Mouse (Mus musculus) frontal cortex, adult 2 months (tissue): Measurements from ENCODE around the gene Ccl27b. TPM values are rescaled to one million over a fixed set of nuclear protein-coding genes. Genes with fewer than 3 reads are reported as not detected.
"Not testable (repeated sequence)": the region's sequence is repeated elsewhere in the genome, so short reads cannot be mapped to it uniquely, and the experiment has no call there.

Experiments used
- DNase-seq, 2 experiments: peaks; one replicate each; pipeline ENCODE4 v3.0.0; 2022; ENCODE audit warnings: low spot score in 1 of 2; ENCODE audit errors: extremely low spot score in 1 of 2
- polyA plus RNA-seq: library from polyadenylated mRNA; depleted of rRNA; stranded (reverse); fragments of >200 nt; gene quantifications from 2 replicates; pipeline ENCODE4 v1.2.3, GENCODE M21; 2012; rRNA removed

Gene Ccl27b
- 5.6 and 6.9 TPM in 2 replicates for polyA plus RNA-seq

DNA sequence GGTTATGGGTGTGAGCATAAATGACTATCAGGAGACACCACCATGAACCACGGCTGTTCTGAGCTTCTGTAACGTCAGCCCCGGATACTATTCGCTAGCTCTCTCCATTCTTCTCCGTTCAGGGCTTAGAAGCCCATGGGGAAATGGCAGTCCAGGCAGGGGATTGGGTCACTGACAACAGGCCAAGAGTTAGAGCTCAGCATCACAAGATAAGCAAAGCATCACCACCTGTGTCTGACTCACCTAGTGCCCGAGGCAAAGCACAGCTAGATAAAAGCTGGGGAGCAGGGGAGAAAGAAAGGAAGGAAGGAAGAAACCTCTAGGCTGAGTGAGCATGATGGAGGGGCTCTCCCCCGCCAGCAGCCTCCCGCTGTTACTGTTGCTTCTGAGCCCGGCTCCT is at the start of gene Ccl27b:
TSS of gene Ccl27b (plus strand) at position 301 of the 400 bp plus-strand sequence.
- not testable (repeated sequence) for DNase-seq

DNA sequence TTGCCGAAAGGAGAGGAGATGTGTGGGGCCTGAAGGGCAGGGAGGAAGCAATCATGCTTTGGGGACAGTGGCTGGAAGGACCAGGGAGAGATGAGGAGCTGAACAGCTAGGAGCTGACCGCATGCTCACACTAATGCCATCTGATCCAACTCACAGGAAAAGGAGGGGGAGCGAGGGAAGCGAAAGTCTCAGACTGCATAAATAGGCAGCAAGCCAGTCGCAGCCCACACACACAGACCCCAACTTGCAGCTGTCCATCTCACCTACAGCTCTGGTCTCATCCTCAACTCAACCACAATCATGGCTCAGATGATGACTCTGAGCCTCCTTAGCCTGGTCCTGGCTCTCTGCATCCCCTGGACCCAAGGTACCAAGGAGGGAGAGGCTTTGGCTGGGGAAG is 43.2 kb upstream of the Ccl27b start, which contains the start of gene Gm10591:
TSS of gene Gm10591 (plus strand) at position 301 of the 400 bp plus-strand sequence.
- not testable (repeated sequence) for DNase-seq

DNA sequence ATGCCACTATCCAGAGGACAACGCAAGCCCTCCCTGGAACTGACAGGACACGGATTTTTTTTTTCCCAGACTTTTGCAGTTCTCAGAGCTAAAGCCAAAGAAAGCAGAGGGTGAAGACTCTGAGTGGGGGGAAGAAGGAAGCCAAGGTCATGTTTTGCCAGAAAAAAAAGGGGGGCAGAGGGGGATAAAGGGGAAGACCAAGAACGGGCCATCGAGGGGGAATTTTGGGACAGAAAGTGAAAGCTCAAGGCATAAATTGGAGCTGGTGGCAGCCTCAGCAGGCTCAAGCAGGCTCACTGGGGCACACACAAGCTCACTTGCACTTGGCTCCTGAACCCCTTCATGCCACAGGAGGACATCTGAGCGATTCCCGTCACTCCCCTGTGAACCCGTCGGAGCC is 25.6 kb upstream of the Ccl27b start, which contains the start of gene Gm2564:
TSS of gene Gm2564 (plus strand) at position 301 of the 400 bp plus-strand sequence.
- DNase-seq: not testable (repeated sequence)

- DNase-seq: not testable (repeated sequence)
These were observed 6.7 kb downstream of the Ccl27b start, which contains the start of gene Il11ra2 for GRCm38 (mm10) chr4:42661793-42662192. Gene Il11ra2, minus strand, starts transcription at chr4:42661893.

DNA sequence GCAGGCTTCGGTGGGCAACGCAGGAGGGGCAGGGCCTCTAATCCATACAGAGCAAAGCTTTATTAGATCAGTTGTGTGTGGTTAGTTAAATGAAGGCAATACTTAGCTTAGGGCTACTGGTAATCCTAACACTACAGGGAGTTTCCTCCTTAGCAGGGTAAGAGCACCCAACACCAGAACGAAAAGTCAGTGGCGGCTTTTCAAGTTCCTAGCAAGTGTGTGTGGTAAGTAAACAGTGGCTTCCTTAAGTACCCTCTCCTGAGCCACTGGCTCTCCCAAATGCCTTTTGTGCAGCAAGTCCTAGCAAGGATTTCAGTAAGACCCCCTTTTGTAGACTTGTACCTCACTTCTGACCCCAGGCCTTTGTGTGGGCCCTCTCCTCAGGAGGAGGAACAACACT is 20.4 kb downstream of the Ccl27b start:
- not testable (repeated sequence) for DNase-seq

GRCm38 (mm10) chr4:42679365-42679764 is 24.3 kb downstream of the Ccl27b start:
- not testable (repeated sequence) for DNase-seq

DNA sequence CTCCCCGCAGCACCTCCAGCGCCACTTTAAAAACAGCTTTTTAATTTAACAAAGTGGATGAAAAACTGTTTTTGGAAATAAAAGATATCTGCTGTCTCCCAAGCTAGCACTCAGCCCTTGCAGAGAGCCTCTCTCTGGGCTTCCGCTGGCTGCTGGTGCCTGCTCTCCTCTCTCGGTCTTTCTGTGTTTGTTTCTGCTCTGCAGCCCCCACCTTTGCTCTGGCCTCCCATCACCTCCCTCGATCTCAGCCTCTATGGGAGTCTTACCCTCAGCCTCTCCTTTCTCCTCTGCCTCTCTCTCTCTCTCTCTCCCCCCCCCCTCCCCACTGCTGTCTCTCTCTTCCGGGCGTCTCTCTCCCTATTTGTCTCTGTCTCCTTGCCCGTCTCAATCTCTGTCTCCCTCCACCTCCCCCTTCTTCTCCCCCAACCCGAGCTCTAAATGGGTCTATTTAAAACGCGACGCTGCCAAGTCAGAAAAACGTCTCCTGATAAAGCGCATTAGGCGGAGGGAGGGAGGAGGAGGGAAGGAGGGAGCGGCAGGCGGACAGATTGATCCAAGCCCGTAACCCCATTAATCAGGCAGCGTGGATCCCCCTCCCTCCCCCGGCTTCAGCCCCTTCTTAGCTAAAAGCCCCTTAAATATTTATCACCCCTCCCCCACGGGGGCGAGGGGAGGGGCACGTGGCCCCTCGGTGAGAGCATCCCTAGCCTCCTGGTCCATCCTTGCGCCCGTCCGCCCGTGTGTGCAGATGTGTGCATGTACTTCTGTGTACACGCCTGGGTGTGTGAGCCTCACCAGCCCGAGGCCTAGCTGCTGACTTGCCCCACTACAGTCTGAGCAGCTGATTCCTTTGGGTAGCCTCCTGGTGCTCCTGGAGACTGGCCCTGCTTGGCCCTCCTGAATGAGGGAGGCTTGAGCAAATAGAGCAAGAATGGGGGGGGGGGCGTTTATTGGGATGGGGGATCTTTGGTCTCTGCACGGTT is 25.6 kb downstream of the Ccl27b start:
- not testable (repeated sequence) for DNase-seq

- not testable (repeated sequence) for DNase-seq
These were observed 26.6 kb downstream of the Ccl27b start for GRCm38 (mm10) chr4:42681473-42682182.

GRCm38 (mm10) chr4:42682183-42682524 is 27.1 kb downstream of the Ccl27b start:
- not testable (repeated sequence) for DNase-seq

Other genes with a start within 250 kb of the Ccl27b start
- gene Gm21586, start 215.9 kb upstream of the Ccl27b start, polyA plus RNA-seq: not detected in 2 replicates
- gene Gm2163, start 188.5 kb upstream of the Ccl27b start, polyA plus RNA-seq: 1.1 and 1.3 TPM in 2 replicates
- gene Fam205a2, start 127.1 kb upstream of the Ccl27b start, polyA plus RNA-seq: 0.66 TPM in 1 of 2 replicates, not detected in the other
- gene Gm10591, start 43.1 kb upstream of the Ccl27b start, polyA plus RNA-seq: not detected in 2 replicates
- gene Gm2564, start 25.5 kb upstream of the Ccl27b start, polyA plus RNA-seq: 1.2 and 1.8 TPM in 2 replicates
- 0.08 TPM in 1 of 2 replicates, not detected in the other for gene Il11ra2, start 6.6 kb downstream of the Ccl27b start, polyA plus RNA-seq
- 0.92 and 1.3 TPM in 2 replicates for gene 4930578G10Rik, start 80.3 kb downstream of the Ccl27b start, polyA plus RNA-seq
- gene Ccl19, start 101.3 kb downstream of the Ccl27b start, polyA plus RNA-seq: 1.4 and 2.8 TPM in 2 replicates
- gene Ccl21a, start 118.7 kb downstream of the Ccl27b start, polyA plus RNA-seq: 0.12 and 1.3 TPM in 2 replicates
- 0.11 and 0.18 TPM in 2 replicates for gene Fam205a1, start 198.6 kb downstream of the Ccl27b start, polyA plus RNA-seq
- 0.14 TPM in 1 of 2 replicates, not detected in the other for gene Gm12394, start 201.5 kb downstream of the Ccl27b start, polyA plus RNA-seq
- 0.22 TPM in 1 of 2 replicates, not detected in the other for gene Fam205c, start 219.0 kb downstream of the Ccl27b start, polyA plus RNA-seq